In genomic region chr10:80167460-80168037, GRCm38 (mm10) we compare ENCODE assay signal across 7 mouse cellular contexts. TPM values are rescaled to one million over a fixed set of nuclear protein-coding genes. Genes with fewer than 3 reads are reported as not detected.
DNase-seq lines count a peak whose midpoint lies in the region; ATAC-seq lines count a peak whose summit lies in the region.

No protein-coding gene starts in this region.

- peak; percentile 81 for ATAC-seq in embryonic facial prominence, embryonic 11.5 days (replicated peaks; ENCODE audit: insufficient number of reproducible peaks, low FRiP score, low TSS enrichment, low read depth)
- peak; percentile 89 for ATAC-seq in midbrain, embryonic 12.5 days (ENCODE audit: low FRiP score, low read depth)

- H3K9ac ChIP-seq in embryonic facial prominence, embryonic 11.5 days (replicated peaks; ENCODE audit: low read length), result peak overlapping the region; percentile 99
- H3K9ac ChIP-seq in midbrain, embryonic 12.5 days (replicated peaks), result peak overlapping the region; percentile 99

- peaks cover 10% of the 10 kb centered on the region for H3K4me1 ChIP-seq in embryonic facial prominence, embryonic 11.5 days (ENCODE audit: control insufficient read depth, insufficient read depth, low read length)
- peaks cover 71% of the 10 kb centered on the region for H3K4me1 ChIP-seq in limb, embryonic 10.5 days
- H3K4me1 ChIP-seq in midbrain, embryonic 12.5 days, result peaks cover 67% of the 10 kb centered on the region

- peak overlapping the region; percentile 91 for H3K4me3 ChIP-seq in embryonic facial prominence, embryonic 11.5 days (ENCODE audit: low read depth, low read length)
- H3K4me3 ChIP-seq in limb, embryonic 10.5 days, result peak overlapping the region; percentile 96
- H3K4me3 ChIP-seq in midbrain, embryonic 12.5 days, result peak overlapping the region; percentile 94

- peak overlapping the region; percentile 60 for H3K4me2 ChIP-seq in embryonic facial prominence, embryonic 11.5 days (ENCODE audit: low read depth, low read length)
- H3K4me2 ChIP-seq in midbrain, embryonic 12.5 days (replicated peaks), result peak overlapping the region; percentile 94

- WGBS in embryonic facial prominence, embryonic 11.5 days, result under 1% methylated on average over 52 of the region's 55 CpGs
- under 1% methylated on average over 55 of the region's 55 CpGs for WGBS in limb, embryonic 10.5 days
- WGBS in midbrain, embryonic 12.5 days, result under 1% methylated on average over 55 of the region's 55 CpGs

- DNase-seq in adrenal gland, postnatal 14 days, result peak; percentile 99
- peak; percentile 100 for DNase-seq in embryonic facial prominence, embryonic 11.5 days (ENCODE audit: low spot score)
- DNase-seq in heart, adult 11 months, result peak; percentile 100
- peak; percentile 97 for DNase-seq in kidney, adult 11 months
- DNase-seq in limb, embryonic 10.5 days (ENCODE audit: low spot score), result peak; percentile 99
- DNase-seq in skeletal muscle tissue, adult 2 months (ENCODE audit: low read depth, low spot score), result peak; percentile 99

- peaks cover 12% of the 10 kb centered on the region for H3K36me3 ChIP-seq in embryonic facial prominence, embryonic 11.5 days (replicated peaks; ENCODE audit: control insufficient read depth, insufficient read depth, low read depth, low read length)
- H3K36me3 ChIP-seq in limb, embryonic 10.5 days, result peaks cover 35% of the 10 kb centered on the region
- H3K36me3 ChIP-seq in midbrain, embryonic 12.5 days, result peaks cover 29% of the 10 kb centered on the region

- H3K27me3 ChIP-seq in embryonic facial prominence, embryonic 11.5 days (ENCODE audit: control insufficient read depth, insufficient read depth, low read length), result no peaks in the 10 kb centered on the region
- no peaks in the 10 kb centered on the region for H3K27me3 ChIP-seq in limb, embryonic 10.5 days (ENCODE audit: low read depth, poor library complexity, severe bottlenecking)
- H3K27me3 ChIP-seq in midbrain, embryonic 12.5 days, result peaks cover 6% of the 10 kb centered on the region; the same call in 1 of the 2 replicates

- H3K27ac ChIP-seq in embryonic facial prominence, embryonic 11.5 days (replicated peaks; ENCODE audit: low read depth, low read length), result peak overlapping the region; percentile 99
- H3K27ac ChIP-seq in limb, embryonic 10.5 days, result peak overlapping the region; percentile 100
- H3K27ac ChIP-seq in midbrain, embryonic 12.5 days (replicated peaks), result peak overlapping the region; percentile 99

- no peaks in the 10 kb centered on the region for H3K9me3 ChIP-seq in embryonic facial prominence, embryonic 11.5 days (replicated peaks; ENCODE audit: control insufficient read depth, low read length)
- H3K9me3 ChIP-seq in limb, embryonic 10.5 days (replicated peaks), result no peaks in the 10 kb centered on the region
- H3K9me3 ChIP-seq in midbrain, embryonic 12.5 days, result no peaks in the 10 kb centered on the region

RNA-seq across cellular contexts. Expression of gene Cirbp, which starts 1.8 kb away (rescaled TPM):
- total RNA-seq in adrenal gland, postnatal 14 days (2021), result 67.6 and 106 TPM in 2 replicates
- polyA plus RNA-seq in embryonic facial prominence, embryonic 11.5 days (2014; fragmentation: Nextera tagmentation; extraction: Ambion mirVana), result 74.0 and 77.8 TPM in 2 replicates
- 90.7 and 129 TPM in 2 replicates for polyA plus RNA-seq in limb, embryonic 10.5 days (2016; fragmentation: Nextera tagmentation; extraction: Ambion mirVana)
- 227 and 233 TPM in 2 replicates for polyA plus RNA-seq in midbrain, embryonic 12.5 days (2016; fragmentation: Nextera tagmentation; extraction: Ambion mirVana)

RNA-seq across cellular contexts. Expression of gene 1600002K03Rik, which starts 5.2 kb away (rescaled TPM):
- total RNA-seq in adrenal gland, postnatal 14 days (2021), result 8.6 and 9.5 TPM in 2 replicates
- 6.0 and 6.8 TPM in 2 replicates for polyA plus RNA-seq in embryonic facial prominence, embryonic 11.5 days (2014; fragmentation: Nextera tagmentation; extraction: Ambion mirVana)
- 8.7 and 13.1 TPM in 2 replicates for polyA plus RNA-seq in limb, embryonic 10.5 days (2016; fragmentation: Nextera tagmentation; extraction: Ambion mirVana)
- polyA plus RNA-seq in midbrain, embryonic 12.5 days (2016; fragmentation: Nextera tagmentation; extraction: Ambion mirVana), result 12.9 and 13.6 TPM in 2 replicates

RNA-seq across cellular contexts. Expression of gene Efna2, which starts 11.7 kb away (rescaled TPM):
- total RNA-seq in adrenal gland, postnatal 14 days (2021), result 3.1 and 3.9 TPM in 2 replicates
- polyA plus RNA-seq in embryonic facial prominence, embryonic 11.5 days (2014; fragmentation: Nextera tagmentation; extraction: Ambion mirVana), result 34.6 and 42.3 TPM in 2 replicates
- 63.1 and 66.8 TPM in 2 replicates for polyA plus RNA-seq in limb, embryonic 10.5 days (2016; fragmentation: Nextera tagmentation; extraction: Ambion mirVana)
- polyA plus RNA-seq in midbrain, embryonic 12.5 days (2016; fragmentation: Nextera tagmentation; extraction: Ambion mirVana), result 114 and 127 TPM in 2 replicates

RNA-seq across cellular contexts. Expression of gene Midn, which starts 19.5 kb away (rescaled TPM):
- 114 and 140 TPM in 2 replicates for total RNA-seq in adrenal gland, postnatal 14 days (2021)
- polyA plus RNA-seq in embryonic facial prominence, embryonic 11.5 days (2014; fragmentation: Nextera tagmentation; extraction: Ambion mirVana), result 60.3 and 62.1 TPM in 2 replicates
- 26.2 and 27.1 TPM in 2 replicates for polyA plus RNA-seq in limb, embryonic 10.5 days (2016; fragmentation: Nextera tagmentation; extraction: Ambion mirVana)
- 41.7 and 46.4 TPM in 2 replicates for polyA plus RNA-seq in midbrain, embryonic 12.5 days (2016; fragmentation: Nextera tagmentation; extraction: Ambion mirVana)

RNA-seq across cellular contexts. Expression of gene Cbarp, which starts 26.9 kb away (rescaled TPM):
- total RNA-seq in adrenal gland, postnatal 14 days (2021), result 69.9 and 137 TPM in 2 replicates
- 6.8 and 9.0 TPM in 2 replicates for polyA plus RNA-seq in embryonic facial prominence, embryonic 11.5 days (2014; fragmentation: Nextera tagmentation; extraction: Ambion mirVana)
- polyA plus RNA-seq in limb, embryonic 10.5 days (2016; fragmentation: Nextera tagmentation; extraction: Ambion mirVana), result 3.3 and 4.7 TPM in 2 replicates
- polyA plus RNA-seq in midbrain, embryonic 12.5 days (2016; fragmentation: Nextera tagmentation; extraction: Ambion mirVana), result 19.3 and 20.0 TPM in 2 replicates

Comparison
In these comparisons a context has a peak if more than half of its experiments do, and no peak if none do; other contexts are left out.
1. Peak in every context shown above with its lines: DNase-seq, ATAC-seq, H3K4me3 ChIP-seq and H3K27ac ChIP-seq.